Mouse (Mus musculus): ENCODE results near the gene Abca3.

DNA sequence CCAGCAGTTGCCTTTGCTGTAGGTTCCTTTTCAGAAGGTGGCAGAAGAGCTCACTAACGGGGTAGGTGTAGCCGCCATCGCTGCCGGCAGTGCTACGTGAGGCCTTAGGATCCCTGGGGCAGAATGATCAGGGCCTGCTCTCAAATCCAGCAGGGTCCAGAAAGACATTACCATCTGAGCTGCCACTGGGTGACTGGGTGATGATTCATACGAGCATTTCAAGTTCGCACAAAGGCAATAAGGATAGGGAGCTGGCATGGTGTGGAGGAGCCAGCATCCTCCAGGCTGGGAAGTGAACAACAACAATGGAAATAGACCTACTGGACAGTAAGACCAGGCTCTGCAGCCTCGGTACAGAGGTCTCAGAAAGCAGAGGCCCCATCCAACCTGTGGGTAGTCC lies 88.6 kb downstream of the Abca3 start:
- TF ChIP-seq MAFK (IDR thresholded peaks at IDR 0.05; ENCODE audit: insufficient read depth, low read depth, low read length): no peak
- no peak for TF ChIP-seq ZNF384 (IDR thresholded peaks at IDR 0.05; ENCODE audit: low read depth, low read length)
- no peak for TF ChIP-seq CHD2 (IDR thresholded peaks at IDR 0.05; ENCODE audit: low read depth, low read length)
- TF ChIP-seq ZC3H11A (IDR thresholded peaks at IDR 0.05; ENCODE audit: borderline replicate concordance, low read depth, low read length): no peak
- TF ChIP-seq HCFC1 (IDR thresholded peaks at IDR 0.05; ENCODE audit: borderline replicate concordance, insufficient read depth, low read length): no peak

Data from ES-E14 (cell line).